Comparison of ENCODE assay signal across 24 mouse cellular contexts in genomic region chr1:180228854-180229253, GRCm38 (mm10). TPM values are rescaled to one million over a fixed set of nuclear protein-coding genes. Genes with fewer than 3 reads are reported as not detected.
DNase-seq lines count a peak whose midpoint lies in the region; ATAC-seq and TF ChIP-seq lines count a peak whose summit lies in the region.
"Had no signal": no experiment of that assay in that cellular context is flagged by ENCODE, and none has a peak within 500 bp of the region (broad histone marks: within the 10 kb centered on the region; RNA-seq: fewer than 3 reads in every experiment).

No protein-coding gene starts in this region.

- TF ChIP-seq CTCF in kidney, postnatal 0 days (IDR thresholded peaks at IDR 0.05; ENCODE audit: low read depth) = no peak

- H3K4me3 ChIP-seq in kidney, postnatal 0 days (replicated peaks; ENCODE audit: low read depth, low read length) = no peak overlapping the region
- H3K4me3 ChIP-seq: embryonic facial prominence, embryonic 10.5 days; embryonic facial prominence, embryonic 12.5 days; forebrain, embryonic 13.5 days; forebrain, embryonic 15.5 days had no signal

- peak overlapping the region; percentile 18; the same call in 1 of the 2 replicates for H3K9ac ChIP-seq in kidney, postnatal 0 days (ENCODE audit: low read depth, low read length)
- H3K9ac ChIP-seq: embryonic facial prominence, embryonic 12.5 days; forebrain, embryonic 13.5 days; forebrain, embryonic 15.5 days; forebrain, postnatal 0 days had no signal

- H3K27ac ChIP-seq in kidney, postnatal 0 days = no peak overlapping the region
- H3K27ac ChIP-seq: embryonic facial prominence, embryonic 10.5 days; embryonic facial prominence, embryonic 12.5 days; forebrain, embryonic 13.5 days; forebrain, embryonic 15.5 days had no signal

- no peak for DNase-seq in kidney, postnatal 0 days (ENCODE audit: low spot score)
- no peak for DNase-seq in kidney, postnatal 25 days
- peak; percentile 37 for DNase-seq in testis, postnatal 10 days (ENCODE audit: low spot score)
- no peak for DNase-seq in testis, postnatal 14 days (ENCODE audit: low spot score)
- no peak for DNase-seq in ovary, postnatal 36 days (ENCODE audit: low spot score)
- DNase-seq: adrenal gland, adult 2 months; adrenal gland, postnatal 10 days; adrenal gland, postnatal 25 days; B cell, adult 2 months; cerebellum, adult 11 months; cerebellum, adult 18-20 months; cerebellum, adult 8-10 months; cerebellum, adult 9-11 months; cerebellum, postnatal 14 days; cerebellum, postnatal 36 days; forebrain, postnatal 0 days had no signal

- no peak overlapping the region for H3K4me2 ChIP-seq in kidney, postnatal 0 days (ENCODE audit: low read length)
- H3K4me2 ChIP-seq: embryonic facial prominence, embryonic 12.5 days; forebrain, embryonic 13.5 days; forebrain, embryonic 15.5 days had no signal

- 86% methylated on average over 12 of the region's 12 CpGs for WGBS in kidney, postnatal 0 days

- no peaks in the 10 kb centered on the region for H3K4me1 ChIP-seq in kidney, postnatal 0 days (replicated peaks; ENCODE audit: insufficient read depth, low read length)

- 0 out of 2 replicates have a peak, but pooled peaks cover 4% of the 10 kb centered on the region for H3K36me3 ChIP-seq in kidney, postnatal 0 days (ENCODE audit: insufficient read depth, low read length)
- H3K36me3 ChIP-seq: embryonic facial prominence, embryonic 10.5 days; forebrain, embryonic 15.5 days had no signal

- no peak for ATAC-seq in kidney, postnatal 0 days (replicated peaks; ENCODE audit: low FRiP score, low read depth)
- peak; percentile 17; the same call in 1 of the 2 replicates for ATAC-seq in granulocyte monocyte progenitor cell, adult 5-6 weeks (replicated peaks; ENCODE audit: poor library complexity, severe bottlenecking)
- ATAC-seq: CD4-positive, CD25-positive, alpha-beta regulatory T cell, adult 4 months; forebrain, embryonic 13.5 days; forebrain, embryonic 15.5 days; forebrain, postnatal 0 days had no signal

- no peaks in the 10 kb centered on the region for H3K9me3 ChIP-seq in kidney, postnatal 0 days (replicated peaks; ENCODE audit: low read length)
- H3K9me3 ChIP-seq: embryonic facial prominence, embryonic 12.5 days; forebrain, embryonic 13.5 days; G1E had no signal

- H3K27me3 ChIP-seq in kidney, postnatal 0 days (ENCODE audit: insufficient read depth, low read length) = no peaks in the 10 kb centered on the region
- H3K27me3 ChIP-seq: CH12.LX; embryonic facial prominence, embryonic 12.5 days; forebrain, embryonic 13.5 days; forebrain, embryonic 15.5 days had no signal

RNA-seq across cellular contexts. Expression of gene Coq8a, which starts 29.5 kb away (rescaled TPM):
- polyA plus RNA-seq in kidney, postnatal 0 days (2015; fragmentation: Nextera tagmentation; extraction: Ambion mirVana) = 31.5 and 33.6 TPM in 2 replicates
- total RNA-seq in granulocyte monocyte progenitor cell, adult 5-6 weeks (2014; fragmentation: Nextera tagmentation) = 3.2 and 6.9 TPM in 2 replicates
- total RNA-seq in granulocyte monocyte progenitor cell, adult 5-6 weeks (2017) = 9.1 and 11.3 TPM in 2 replicates

RNA-seq across cellular contexts. Expression of gene Psen2, which starts 34.4 kb away (rescaled TPM):
- polyA plus RNA-seq in kidney, postnatal 0 days (2015; fragmentation: Nextera tagmentation; extraction: Ambion mirVana) = 19.8 and 20.8 TPM in 2 replicates
- 25.5 and 27.9 TPM in 2 replicates for total RNA-seq in granulocyte monocyte progenitor cell, adult 5-6 weeks (2014; fragmentation: Nextera tagmentation)
- total RNA-seq in granulocyte monocyte progenitor cell, adult 5-6 weeks (2017) = 19.6 and 24.5 TPM in 2 replicates
